Mouse (Mus musculus): Measurements from ENCODE around the gene Cyp2u1.

Cyp2u1 gene

DNA sequence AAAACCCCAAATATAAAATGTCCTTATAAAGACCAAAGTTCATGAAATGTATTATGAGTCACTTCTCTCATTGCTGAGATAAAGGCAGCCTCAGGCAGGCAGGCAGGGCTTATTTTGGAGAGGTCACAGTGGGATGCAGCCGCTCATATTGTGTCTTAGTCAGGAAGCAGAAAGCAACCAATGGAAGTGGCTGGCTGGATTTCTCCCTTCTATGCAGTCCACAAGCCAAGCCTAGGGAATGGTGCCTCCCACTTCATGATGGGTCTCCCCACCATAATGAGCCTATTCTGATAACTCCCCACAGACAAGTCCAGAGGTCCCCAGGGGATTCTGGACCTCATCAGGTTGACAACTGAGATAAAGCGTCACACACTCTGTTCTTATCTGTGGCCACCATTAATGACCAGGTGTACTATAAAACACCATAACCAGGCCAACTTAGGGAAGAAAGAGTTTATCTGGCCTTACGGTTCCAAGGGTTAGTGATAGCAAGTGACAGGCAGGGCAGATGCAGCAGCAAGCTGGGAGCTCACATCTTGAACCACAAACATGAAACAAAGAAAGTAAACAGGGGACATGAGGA, 47.5 kb downstream of the Cyp2u1 start:
- no peak for DNase-seq (ENCODE audit: low spot score)

DNA sequence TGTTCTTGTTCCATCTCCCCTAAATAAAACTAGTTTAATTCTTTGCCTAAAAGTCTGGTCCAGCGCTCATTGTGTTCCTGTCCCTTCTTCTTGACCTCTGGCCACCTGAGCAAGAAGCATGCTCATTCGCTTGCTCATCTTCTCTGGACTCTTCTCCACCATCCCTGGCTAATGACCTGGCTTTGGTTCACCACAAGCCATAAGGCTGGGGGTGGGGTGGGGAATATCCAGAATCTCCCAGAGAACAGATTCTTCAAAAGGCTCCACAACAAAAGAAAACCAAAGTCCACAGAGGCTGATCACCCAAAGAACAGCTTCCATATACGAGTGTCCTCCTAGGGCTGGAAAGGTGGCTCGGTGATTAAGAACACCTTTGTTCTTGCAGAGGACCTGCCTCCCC, 48.0 kb downstream of the Cyp2u1 start:
- DNase-seq (ENCODE audit: low spot score), result no peak

DNA sequence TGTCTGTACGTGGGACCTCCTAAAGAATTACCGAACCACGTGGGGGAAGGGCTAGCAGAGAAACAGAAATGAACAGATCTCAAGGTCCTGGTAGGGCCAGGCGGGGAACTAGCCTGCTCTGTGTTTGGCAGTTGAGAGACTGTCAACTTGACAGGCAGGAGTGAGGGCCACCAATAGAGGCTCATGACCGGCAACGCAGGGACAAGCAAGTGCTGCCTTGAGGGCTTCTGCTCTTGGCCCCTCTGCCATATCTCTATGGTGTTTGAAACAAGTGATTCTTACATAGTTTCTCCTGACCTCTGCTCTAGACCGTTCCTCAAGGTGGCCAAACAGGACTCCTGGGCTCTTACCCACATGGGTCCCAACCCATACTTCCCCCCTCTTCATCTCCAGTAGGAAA, 51.4 kb downstream of the Cyp2u1 start:
- DNase-seq (ENCODE audit: low spot score), result no peak

DNA sequence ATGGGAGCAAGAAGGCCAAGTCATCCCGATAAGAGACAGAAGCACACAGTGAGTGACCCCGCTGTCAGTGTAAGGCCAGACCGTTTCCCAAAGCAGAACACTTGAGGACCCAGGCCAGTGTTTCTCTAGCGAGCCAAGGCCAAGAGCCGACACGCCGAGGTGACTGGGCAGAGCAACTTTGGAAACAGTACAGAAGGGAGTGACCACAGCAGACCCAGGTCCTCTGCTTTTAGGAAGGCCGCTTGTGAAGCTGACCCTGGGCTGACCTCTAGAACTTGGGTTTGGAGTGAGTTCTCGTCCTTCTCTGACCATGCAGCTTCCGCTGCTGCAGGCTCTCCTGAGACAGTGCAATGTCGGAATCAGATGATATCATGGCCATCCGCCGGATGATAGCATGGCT, 52.0 kb downstream of the Cyp2u1 start:
- peak; percentile 8 for DNase-seq (ENCODE audit: low spot score)

DNA sequence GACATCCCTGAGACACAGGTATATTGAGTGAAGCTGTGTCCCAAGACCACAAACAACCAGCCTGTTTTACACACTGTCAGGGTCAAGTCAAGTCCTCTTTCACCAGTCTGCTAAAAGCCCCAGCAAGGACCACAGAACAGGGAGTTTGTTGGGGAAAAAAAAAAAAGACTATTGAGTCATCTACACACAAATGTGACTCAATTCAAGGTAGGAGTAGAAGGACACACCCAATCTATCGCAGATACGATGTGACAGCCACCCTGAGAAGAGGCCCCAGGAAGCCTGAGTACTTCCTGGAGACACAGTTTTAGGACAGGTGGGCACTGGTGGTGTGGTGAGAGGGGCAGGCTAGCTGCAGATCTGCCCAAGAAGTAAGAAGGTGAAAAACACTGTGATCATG, 52.7 kb downstream of the Cyp2u1 start:
- no peak for DNase-seq (ENCODE audit: low spot score)

DNA sequence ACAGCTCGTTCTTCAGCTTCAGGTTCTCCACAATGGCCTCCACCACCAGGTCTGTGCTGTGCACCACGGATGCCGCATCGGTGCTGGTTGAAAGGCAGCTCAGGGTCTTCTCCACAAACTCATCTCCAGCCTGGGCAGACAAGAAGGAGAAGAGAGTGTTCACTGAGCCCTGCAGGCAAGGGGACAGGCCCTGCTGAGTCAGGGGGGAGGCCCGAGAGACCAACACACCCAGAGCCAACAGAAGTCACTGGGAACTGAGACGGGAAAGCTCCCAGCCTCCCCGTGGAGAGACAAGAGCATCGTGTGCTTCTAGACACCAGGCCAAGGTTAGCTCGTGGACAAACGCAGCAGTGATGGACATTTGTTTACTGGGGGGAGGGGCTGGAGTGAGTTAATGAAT, 54.6 kb downstream of the Cyp2u1 start:
- DNase-seq (ENCODE audit: low spot score), result no peak

DNA sequence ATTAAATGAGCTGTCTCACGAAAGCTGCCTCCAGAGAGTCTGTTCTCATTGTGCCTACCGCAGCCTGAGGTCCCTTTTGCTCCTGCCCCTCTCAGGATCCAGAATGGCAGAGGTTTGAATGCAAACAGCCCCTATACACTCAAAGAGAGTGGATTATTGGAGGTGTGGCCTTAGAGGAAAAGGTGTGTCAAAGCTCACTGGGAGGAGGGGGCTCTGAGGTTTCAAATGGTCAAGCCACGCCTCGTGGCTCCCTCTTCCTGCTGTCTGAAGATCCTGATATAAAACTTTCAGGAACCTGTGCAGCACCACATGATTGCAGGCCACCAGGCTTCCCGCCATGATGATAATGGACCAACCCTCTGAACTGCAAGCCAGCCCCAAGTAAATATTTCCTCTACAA, 55.2 kb downstream of the Cyp2u1 start:
- DNase-seq (ENCODE audit: low spot score), result no peak

DNA sequence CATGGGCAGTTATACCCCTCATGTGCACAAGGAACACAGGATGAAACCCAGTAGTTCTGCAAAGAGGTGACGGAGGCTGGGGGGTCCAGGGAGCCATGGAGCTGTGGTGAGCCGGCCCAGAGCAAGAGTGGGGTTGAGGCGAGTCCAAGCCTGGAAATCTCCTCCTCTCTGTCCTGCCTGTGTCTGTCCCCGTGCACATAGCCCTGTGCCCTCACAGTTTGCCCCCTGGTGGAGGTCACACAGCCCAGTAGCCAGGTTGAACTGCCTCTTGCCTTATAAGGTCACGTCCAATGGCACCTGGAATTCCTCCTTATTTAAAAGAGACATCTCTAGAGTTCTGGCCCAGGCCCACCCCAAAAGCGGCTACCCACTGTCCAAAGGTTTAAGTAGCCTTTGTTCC, 55.6 kb downstream of the Cyp2u1 start:
- DNase-seq (ENCODE audit: low spot score), result no peak

DNA sequence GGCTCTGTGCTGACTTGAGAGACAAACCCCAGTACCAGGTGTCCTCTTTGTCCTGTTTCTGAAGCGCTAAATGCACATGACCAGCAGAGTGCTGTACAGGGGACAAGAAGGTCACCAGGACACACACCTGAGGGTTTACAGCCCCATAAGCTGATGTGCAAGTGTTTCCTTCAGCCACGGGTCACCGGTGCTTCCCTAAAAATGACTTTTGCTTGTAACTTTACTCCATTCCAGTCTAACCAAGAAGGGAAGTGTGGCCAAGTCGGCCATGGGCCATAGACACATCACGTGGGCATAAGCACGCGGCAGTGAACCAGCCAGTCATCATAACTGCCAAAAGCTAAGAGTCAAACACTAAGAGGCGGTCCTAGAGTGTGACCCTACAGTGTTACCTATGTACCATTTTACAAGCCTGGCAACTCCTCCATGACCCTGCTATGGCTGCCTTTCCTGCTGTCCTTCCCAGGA, 56.4 kb downstream of the Cyp2u1 start:
- peak; percentile 16 for DNase-seq (ENCODE audit: low spot score)

DNA sequence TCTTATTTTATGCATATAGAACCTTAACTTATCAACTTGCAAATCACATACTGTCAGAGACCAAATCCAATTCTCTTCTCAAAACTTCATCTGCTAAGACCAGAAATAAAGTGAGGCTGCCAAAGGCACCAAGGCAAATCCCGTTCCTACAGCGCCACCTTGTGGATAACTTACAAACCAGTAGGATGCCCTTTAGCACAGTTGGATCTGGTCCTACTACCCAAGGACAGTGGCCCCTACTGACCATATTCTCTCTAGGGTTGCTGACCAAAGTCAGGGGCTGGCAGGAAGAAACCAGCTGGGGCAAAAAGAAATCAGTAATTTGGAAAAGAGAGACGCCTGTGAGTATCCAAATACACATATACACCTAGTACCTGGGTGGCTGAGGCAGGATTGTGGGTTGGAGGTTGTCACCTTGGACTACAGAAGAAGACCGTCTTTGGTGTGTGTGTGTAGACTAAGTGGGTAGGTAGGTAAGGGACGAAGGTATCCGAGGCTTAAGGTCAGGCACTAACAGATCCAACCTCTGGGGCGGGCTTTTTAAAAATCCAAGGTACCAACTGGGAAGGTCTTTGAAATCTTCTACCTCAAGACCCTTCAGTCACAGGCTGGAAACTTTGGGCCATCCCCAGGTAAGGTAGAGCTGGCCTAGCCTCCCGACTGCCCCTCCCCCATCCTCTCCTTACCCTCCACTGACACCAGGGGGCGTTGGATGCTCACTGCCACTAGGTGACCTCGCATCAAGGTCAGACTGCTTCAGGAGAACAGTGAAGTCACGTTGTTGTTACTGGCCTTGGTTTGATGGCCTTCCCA, 57.1 kb downstream of the Cyp2u1 start:
- DNase-seq (ENCODE audit: low spot score), result peak; percentile 66
